Comparison of ENCODE assay signal across 10 mouse cellular contexts in the genomic region with DNA sequence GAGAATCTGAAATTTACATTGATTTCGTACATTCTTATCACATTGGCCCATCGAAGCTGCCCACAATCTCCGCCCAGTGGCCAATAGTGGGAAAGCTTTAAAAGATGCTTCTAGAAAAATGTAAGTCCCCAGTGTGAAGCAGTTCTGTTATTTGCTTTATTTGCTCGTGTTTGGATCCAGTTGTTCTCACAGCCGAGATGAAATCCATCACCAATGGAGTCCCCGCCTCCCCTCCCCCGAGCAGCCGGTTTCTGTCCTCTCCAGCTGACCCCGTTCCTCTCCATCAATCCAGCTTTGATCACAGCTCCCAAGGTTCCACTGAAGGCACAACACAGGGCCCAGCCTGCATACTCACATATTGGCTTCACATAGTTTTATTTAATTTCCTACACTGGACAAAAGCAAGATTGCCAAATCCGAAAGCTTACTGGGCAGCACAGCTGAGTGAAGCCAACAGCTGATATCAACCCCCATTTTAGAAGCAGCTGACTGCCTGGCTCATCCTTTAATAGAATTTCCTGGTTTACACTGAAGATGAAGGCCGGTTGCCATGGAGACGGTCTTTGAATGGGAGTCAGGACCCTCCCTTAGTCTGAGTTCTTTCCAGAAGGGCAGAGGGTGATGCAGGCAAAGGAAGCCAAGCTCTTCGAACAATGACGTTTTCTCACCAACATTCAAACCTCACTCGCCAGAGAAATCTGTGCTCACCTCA.
DNase-seq lines count a peak whose midpoint lies in the region; ATAC-seq and TF ChIP-seq lines count a peak whose summit lies in the region.
"Had no signal": no experiment of that assay in that cellular context is flagged by ENCODE, and none has a peak within 500 bp of the region (broad histone marks: within the 10 kb centered on the region; RNA-seq: fewer than 3 reads in every experiment).

No protein-coding gene starts in this region.

- in situ Hi-C loops in CH12.LX (cut with MboI; ENCODE audit: low pct_ligation_motif_present, low pct_unique_long_range_greater_than_20kb, low sequenced_read_pairs): no loop called here

- no peak for TF ChIP-seq EP300 in CH12.LX (IDR thresholded peaks at IDR 0.05; ENCODE audit: low read length)

- no peak overlapping the region for H3K4me3 ChIP-seq in intestine, postnatal 0 days (ENCODE audit: low read depth, low read length)
- H3K4me3 ChIP-seq in intestine, embryonic 15.5 days (replicated peaks): no peak overlapping the region
- no peak overlapping the region for H3K4me3 ChIP-seq in CH12.LX (replicated peaks in 1 of 3; ENCODE audit: low read depth in 2 of 3, low read length in 2 of 3, poor library complexity in 1 of 3)
- H3K4me3 ChIP-seq in forebrain, embryonic 11.5 days (ENCODE audit: low read depth, low read length): no peak overlapping the region
- no peak overlapping the region for H3K4me3 ChIP-seq in midbrain, embryonic 10.5 days

- intact Hi-C loops in heart, postnatal 14 days (cut with DNase I): loop anchor here (2.0 kb wide), 1 partner anchor 15 kb away; no protein-coding TSS in a partner anchor

- H3K79me2 ChIP-seq in CH12.LX (replicated peaks; ENCODE audit: control insufficient read depth, extremely low read depth, insufficient read depth, poor library complexity, severe bottlenecking): no peaks in the 10 kb centered on the region

- ATAC-seq in intestine, postnatal 0 days: no peak
- ATAC-seq in intestine, embryonic 15.5 days: no peak; the same call in 1 of the 2 replicates
- ATAC-seq in forebrain, embryonic 11.5 days (replicated peaks; ENCODE audit: low FRiP score): peak; percentile 83
- no peak for ATAC-seq in cerebellum, adult (ENCODE audit: insufficient number of reproducible peaks, low FRiP score, low TSS enrichment)

- WGBS in intestine, postnatal 0 days: 71% methylated on average over 15 of the region's 15 CpGs
- 66% methylated on average over 15 of the region's 15 CpGs for WGBS in intestine, embryonic 15.5 days
- WGBS in forebrain, embryonic 11.5 days: 64% methylated on average over 15 of the region's 15 CpGs
- WGBS in midbrain, embryonic 10.5 days: 45% methylated on average over 15 of the region's 15 CpGs

- H3K9ac ChIP-seq in intestine, postnatal 0 days (ENCODE audit: low read depth, low read length): no peak overlapping the region
- H3K9ac ChIP-seq in intestine, embryonic 15.5 days: no peak overlapping the region
- no peak overlapping the region for H3K9ac ChIP-seq in CH12.LX (ENCODE audit: insufficient read depth, low read depth)
- no peak overlapping the region for H3K9ac ChIP-seq in forebrain, embryonic 11.5 days (ENCODE audit: low read length)

- H3K27ac ChIP-seq in intestine, postnatal 0 days (ENCODE audit: low read depth, low read length): no peak overlapping the region
- no peak overlapping the region for H3K27ac ChIP-seq in intestine, embryonic 15.5 days
- H3K27ac ChIP-seq in CH12.LX (ENCODE audit: insufficient read depth, low read depth): no peak overlapping the region
- no peak overlapping the region; the same call in 1 of the 2 replicates for H3K27ac ChIP-seq in forebrain, embryonic 11.5 days (ENCODE audit: low read depth, low read length)
- peak overlapping the region; percentile 80 for H3K27ac ChIP-seq in midbrain, embryonic 10.5 days (replicated peaks)

- DNase-seq in CH12.LX (ENCODE audit: extremely low read depth): no peak
- no peak for DNase-seq in forebrain, embryonic 11.5 days (ENCODE audit: low spot score)
- DNase-seq in midbrain, embryonic 10.5 days (ENCODE audit: low spot score): peak; percentile 85
- DNase-seq in heart, postnatal 14 days: no peak
- no peak for DNase-seq in testis, postnatal 14 days (ENCODE audit: low spot score)
- DNase-seq: cerebellum, adult 11-12 months; liver had no signal

- no peaks in the 10 kb centered on the region for H3K27me3 ChIP-seq in intestine, postnatal 0 days (replicated peaks; ENCODE audit: control insufficient read depth, insufficient read depth, low read length)
- H3K27me3 ChIP-seq in intestine, embryonic 15.5 days (replicated peaks): no peaks in the 10 kb centered on the region
- no peaks in the 10 kb centered on the region for H3K27me3 ChIP-seq in CH12.LX (replicated peaks)
- H3K27me3 ChIP-seq in forebrain, embryonic 11.5 days (ENCODE audit: control insufficient read depth, insufficient read depth, low read length): no peaks in the 10 kb centered on the region
- no peaks in the 10 kb centered on the region for H3K27me3 ChIP-seq in midbrain, embryonic 10.5 days (ENCODE audit: low read depth, poor library complexity, severe bottlenecking)

- H3K4me2 ChIP-seq in intestine, postnatal 0 days (replicated peaks; ENCODE audit: low read depth): no peak overlapping the region
- no peak overlapping the region for H3K4me2 ChIP-seq in intestine, embryonic 15.5 days (replicated peaks)
- H3K4me2 ChIP-seq in CH12.LX (ENCODE audit: insufficient read depth, low read depth, poor library complexity, severe bottlenecking): no peak overlapping the region
- no peak overlapping the region for H3K4me2 ChIP-seq in forebrain, embryonic 11.5 days (ENCODE audit: low read depth, low read length, severe bottlenecking)

- no peaks in the 10 kb centered on the region for H3K36me3 ChIP-seq in intestine, postnatal 0 days (ENCODE audit: control insufficient read depth, insufficient read depth)
- no peaks in the 10 kb centered on the region for H3K36me3 ChIP-seq in intestine, embryonic 15.5 days
- H3K36me3 ChIP-seq in CH12.LX (replicated peaks in 1 of 2; ENCODE audit: control insufficient read depth in 1 of 2, insufficient read depth in 1 of 2, low read length in 1 of 2): no peaks in the 10 kb centered on the region
- H3K36me3 ChIP-seq in forebrain, embryonic 11.5 days (ENCODE audit: control insufficient read depth, insufficient read depth, low read length): no peaks in the 10 kb centered on the region
- H3K36me3 ChIP-seq in midbrain, embryonic 10.5 days: no peaks in the 10 kb centered on the region

- peak; percentile 41 for TF ChIP-seq CTCF in intestine, postnatal 0 days (IDR thresholded peaks at IDR 0.05; ENCODE audit: low read depth)
- peak; percentile 33 to 46; a peak in 3 of 4 replicates for TF ChIP-seq CTCF in CH12.LX (conservative IDR thresholded peaks at IDR 0.05 in 1 of 2, IDR thresholded peaks at IDR 0.05 in 1 of 2; ENCODE audit: low read depth in 2 of 2, low read length in 2 of 2)

- no peak; the same call in 1 of the 2 replicates for TF ChIP-seq RAD21 in CH12.LX (IDR thresholded peaks at IDR 0.05; ENCODE audit: low read depth, low read length)

- no peaks in the 10 kb centered on the region for H3K9me3 ChIP-seq in intestine, postnatal 0 days (ENCODE audit: control insufficient read depth)
- H3K9me3 ChIP-seq in intestine, embryonic 15.5 days: no peaks in the 10 kb centered on the region
- H3K9me3 ChIP-seq in CH12.LX (replicated peaks; ENCODE audit: low read length): no peaks in the 10 kb centered on the region
- H3K9me3 ChIP-seq in forebrain, embryonic 11.5 days (ENCODE audit: control insufficient read depth, low read length): no peaks in the 10 kb centered on the region
- no peaks in the 10 kb centered on the region for H3K9me3 ChIP-seq in midbrain, embryonic 10.5 days (replicated peaks)

- no peaks in the 10 kb centered on the region for H3K4me1 ChIP-seq in intestine, postnatal 0 days (replicated peaks; ENCODE audit: control insufficient read depth, insufficient read depth, low read length)
- no peaks in the 10 kb centered on the region for H3K4me1 ChIP-seq in intestine, embryonic 15.5 days (replicated peaks)
- H3K4me1 ChIP-seq in CH12.LX (ENCODE audit: control insufficient read depth in 1 of 2, insufficient read depth in 2 of 2): no peaks in the 10 kb centered on the region
- H3K4me1 ChIP-seq in forebrain, embryonic 11.5 days (replicated peaks; ENCODE audit: control insufficient read depth, insufficient read depth, low read length): peaks cover 6% of the 10 kb centered on the region; the same call in 1 of the 2 replicates
- H3K4me1 ChIP-seq in midbrain, embryonic 10.5 days: peaks cover 42% of the 10 kb centered on the region

- dilution Hi-C loops in CH12.LX (cut with MboI; ENCODE audit: extremely low pct_ligation_motif_present, extremely low pct_unique_long_range_greater_than_20kb, low sequenced_read_pairs): no loop called here

- TF ChIP-seq POLR2A in CH12.LX (IDR thresholded peaks at IDR 0.05; ENCODE audit: low read depth, low read length): no peak

TF ChIP-seq in CH12.LX, 34 proteins besides CTCF, POLR2A, EP300 and RAD21:
- no peak for TF ChIP-seq USF1 (IDR thresholded peaks at IDR 0.05; ENCODE audit: low read depth, low read length)
- peak; percentile 23; the same call in 1 of the 2 replicates for TF ChIP-seq SMC3 (IDR thresholded peaks at IDR 0.05; ENCODE audit: low read depth, low read length)
